Mouse (Mus musculus): ENCODE results near the gene Tspyl3.

The Tspyl3 gene

DNA sequence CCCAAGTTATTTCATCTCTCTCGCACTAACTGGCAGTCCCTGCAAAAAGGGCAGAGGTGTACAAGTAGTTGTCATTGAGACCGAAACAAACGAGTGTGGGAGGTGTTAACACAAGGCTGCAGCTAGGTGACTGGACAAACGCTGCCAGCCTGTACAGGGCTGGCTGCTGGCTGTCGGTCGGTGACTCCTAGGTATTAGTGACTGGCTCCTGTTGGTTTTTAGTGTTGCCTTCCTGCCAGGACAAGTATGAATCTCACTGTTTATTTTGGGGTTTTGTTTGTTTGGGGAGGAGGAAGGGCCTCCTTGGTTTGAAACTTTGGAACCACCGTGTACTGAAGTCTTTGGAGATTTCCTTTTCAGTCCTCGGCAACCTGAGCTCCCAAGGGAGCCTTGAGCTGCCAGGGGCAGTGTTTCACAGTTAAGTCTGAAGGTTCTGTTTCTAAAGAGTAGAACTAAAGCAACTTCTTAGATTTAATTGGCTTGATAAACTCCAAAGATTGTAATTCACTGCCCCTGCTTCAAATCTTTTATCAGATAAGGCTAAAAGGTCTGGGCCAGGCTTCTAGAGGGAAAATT, 49.2 kb downstream of the Tspyl3 start:
- DNase-seq (ENCODE audit: low spot score in 2 of 2), result no peak

Data from frontal cortex, postnatal 10 days (tissue).